Mouse (Mus musculus) urinary bladder, adult 18-20 months (tissue): ENCODE measurements at regions not wholly inside any gene's neighbourhood (a gene's known extent, or its start where the extent isn't known, plus 50 kb on each side); places are given as distances from the start of the nearest gene placed in this dataset.

Experiments
- DNase-seq, 2 experiments: peaks; one replicate each; pipeline ENCODE4 v3.0.0; 2022; ENCODE audit warnings: low spot score in 2 of 2, mixed read lengths in 2 of 2

GRCm38 (mm10) chr9:74342176-74342575 lies 232.0 kb downstream of the Wdr72 start:
- no peak for DNase-seq

GRCm38 (mm10) chr9:74345027-74345426 lies 234.9 kb downstream of the Wdr72 start:
- DNase-seq: no peak

- no peak for DNase-seq
Observed at GRCm38 (mm10) chr9:74348776-74349175, 238.6 kb downstream of the Wdr72 start.

- no peak for DNase-seq
Observed at GRCm38 (mm10) chr9:74365930-74366438, 255.8 kb downstream of the Wdr72 start.

- DNase-seq: no peak
Observed at GRCm38 (mm10) chr9:74376191-74376590, 266.0 kb downstream of the Wdr72 start.

- DNase-seq: no peak
Observed at GRCm38 (mm10) chr9:74377204-74377603, 267.0 kb downstream of the Wdr72 start.

- DNase-seq: no peak
Observed at GRCm38 (mm10) chr9:74384206-74384896, 274.2 kb downstream of the Wdr72 start.

- DNase-seq: no peak
Observed at GRCm38 (mm10) chr9:74425594-74425993, 315.4 kb downstream of the Wdr72 start.

- DNase-seq: no peak
Observed at GRCm38 (mm10) chr9:74449981-74450380, 339.8 kb downstream of the Wdr72 start.

GRCm38 (mm10) chr9:74461084-74461483 lies 350.9 kb downstream of the Wdr72 start:
- DNase-seq: no peak

- DNase-seq: no peak
Observed at GRCm38 (mm10) chr9:74476830-74477229, 366.7 kb downstream of the Wdr72 start.

GRCm38 (mm10) chr9:74479273-74479672 lies 369.1 kb downstream of the Wdr72 start:
- DNase-seq: no peak

GRCm38 (mm10) chr9:74513887-74514286 lies 347.8 kb upstream of the Onecut1 start:
- no peak for DNase-seq

GRCm38 (mm10) chr9:74528550-74528949 lies 333.2 kb upstream of the Onecut1 start:
- no peak for DNase-seq

GRCm38 (mm10) chr9:74530317-74530716 lies 331.4 kb upstream of the Onecut1 start:
- DNase-seq: peak in 1 of 2 experiments; percentile 18

GRCm38 (mm10) chr9:74530748-74531147 lies 331.0 kb upstream of the Onecut1 start:
- no peak for DNase-seq

GRCm38 (mm10) chr9:74531986-74532385 lies 329.7 kb upstream of the Onecut1 start:
- DNase-seq: no peak

GRCm38 (mm10) chr9:74534976-74535375 lies 326.7 kb upstream of the Onecut1 start:
- no peak for DNase-seq

- no peak for DNase-seq
Observed at GRCm38 (mm10) chr9:74556116-74556515, 305.6 kb upstream of the Onecut1 start.

GRCm38 (mm10) chr9:74592757-74593156 lies 269.0 kb upstream of the Onecut1 start:
- DNase-seq: no peak

- DNase-seq: no peak
Observed at GRCm38 (mm10) chr9:74593970-74594369, 267.8 kb upstream of the Onecut1 start.

- DNase-seq: no peak
Observed at GRCm38 (mm10) chr9:74604415-74604814, 257.3 kb upstream of the Onecut1 start.

- DNase-seq: no peak
Observed at GRCm38 (mm10) chr9:74621957-74622356, 239.8 kb upstream of the Onecut1 start.

GRCm38 (mm10) chr9:74645394-74645793 lies 216.3 kb upstream of the Onecut1 start:
- no peak for DNase-seq
